Mouse (Mus musculus) forebrain, embryonic 16.5 days (tissue): ENCODE results near the gene Emb. TPM values are rescaled to one million over a fixed set of nuclear protein-coding genes. Genes with fewer than 3 reads are reported as not detected.
A peak's percentile ranks its signal among the peaks of the same experiment; 100 is the strongest.

Experiments
- ATAC-seq: fragments of 200-750 bp; cut with Nextera tagmentation; 2 replicates; pipeline ENCODE4 v1.8.0; 2017; ENCODE audit warnings: mild to moderate bottlenecking, moderate library complexity
- H3K27ac ChIP-seq: fragments of 300-500 bp; sonication (generic); 2 replicates; pipeline ENCODE4 v1.5.1; 2014; ENCODE audit warnings: low read length, control low read depth
- H3K27me3 ChIP-seq: fragments of 300-500 bp; sonication (generic); replicated peaks from 2 replicates; pipeline ENCODE4 v1.6.1; 2014; ENCODE audit warnings: low read length; ENCODE audit not compliant: control insufficient read depth, insufficient read depth
- H3K36me3 ChIP-seq: fragments of 300-500 bp; sonication (generic); 2 replicates; pipeline ENCODE4 v1.6.1; 2014; ENCODE audit not compliant: control insufficient read depth, insufficient read depth
- H3K4me1 ChIP-seq: fragments of 300-500 bp; sonication (generic); replicated peaks from 2 replicates; pipeline ENCODE4 v1.6.1; 2014; ENCODE audit warnings: low read length; ENCODE audit not compliant: control insufficient read depth, insufficient read depth
- H3K4me2 ChIP-seq: fragments of 300-500 bp; sonication (generic); 2 replicates; pipeline ENCODE4 v1.6.1; 2014; ENCODE audit warnings: mild to moderate bottlenecking, low read length, control low read depth
- H3K4me3 ChIP-seq: fragments of 300-500 bp; sonication (generic); replicated peaks from 2 replicates; pipeline ENCODE4 v1.5.1; 2014; ENCODE audit warnings: mild to moderate bottlenecking, low read length, control low read depth
- H3K9ac ChIP-seq: fragments of 300-500 bp; sonication (generic); replicated peaks from 2 replicates; pipeline ENCODE4 v1.6.1; 2014; ENCODE audit warnings: low read depth, low read length, control low read depth
- H3K9me3 ChIP-seq: fragments of 300-500 bp; sonication (generic); 2 replicates; pipeline ENCODE4 v1.6.1; 2016; ENCODE audit warnings: low read length; ENCODE audit not compliant: control insufficient read depth
- WGBS: fragments of 180-500 bp; shearing (Covaris S2); extraction: QIAGEN DNeasy Blood & Tissue Kit; methylation state at CpG from one replicate; pipeline ENCODE4 v1.1.7; 2014; 5-methylcytosine and 5-hydroxymethylcytosine counted together
- polyA plus RNA-seq: library from polyadenylated mRNA; unstranded; fragments of >200 nt; fragmentation: Nextera tagmentation; extraction: Ambion mirVana; gene quantifications from 2 replicates; pipeline ENCODE4 v1.2.1, GENCODE M21; 2015

Emb gene
- polyA plus RNA-seq, 1 experiment from 2014 or later = 7.9 TPM

- Histone ChIP-seq H3K9ac (no peak overlapping the region), H3K36me3 (no peaks in the 10 kb centered on the region), H3K4me3 (no peak overlapping the region), H3K27me3 (no peaks in the 10 kb centered on the region), H3K4me2 (no peak overlapping the region), H3K4me1 (peaks cover 5% of the 10 kb centered on the region), H3K27ac (no peak overlapping the region), H3K9me3 (no peaks in the 10 kb centered on the region)
- no peak for ATAC-seq
- WGBS = 59% methylated on average over 11 of the region's 11 CpGs
These were observed 9.3 kb downstream of the Emb start for GRCm38 (mm10) chr13:117217621-117218020.

GRCm38 (mm10) chr13:117218092-117218491 lies 9.8 kb downstream of the Emb start:
- Histone ChIP-seq H3K4me2 (no peak overlapping the region), H3K4me1 (peaks cover 5% of the 10 kb centered on the region), H3K9ac (no peak overlapping the region), H3K36me3 (no peaks in the 10 kb centered on the region), H3K4me3 (no peak overlapping the region), H3K27ac (no peak overlapping the region), H3K27me3 (no peaks in the 10 kb centered on the region), H3K9me3 (no peaks in the 10 kb centered on the region)
- WGBS = 83% methylated on average over 2 of the region's 2 CpGs
- ATAC-seq = no peak

GRCm38 (mm10) chr13:117219871-117220500 lies 11.7 kb downstream of the Emb start:
- peak; percentile 15; the same call in 1 of the 2 replicates for ATAC-seq

GRCm38 (mm10) chr13:117220501-117221321 lies 12.4 kb downstream of the Emb start, which contains the start of gene Gm17509:
Gene Gm17509, minus strand, starts transcription at chr13:117221075.
- Histone ChIP-seq H3K36me3 (no peaks in the 10 kb centered on the region), H3K4me1 (peaks cover 5% of the 10 kb centered on the region), H3K9ac (peak within 1 kb of the TSS; percentile 84), H3K4me3 (peak within 1 kb of the TSS; percentile 89), H3K9me3 (no peaks in the 10 kb centered on the region), H3K4me2 (peak within 1 kb of the TSS; percentile 91), H3K27me3 (no peaks in the 10 kb centered on the region), H3K27ac (peak within 1 kb of the TSS; percentile 61)
- WGBS = under 1% methylated on average over 67 of the region's 67 CpGs
- peak; percentile 95 for ATAC-seq

More at GRCm38 (mm10) chr13:117219871-117220500, 11.7 kb downstream of the Emb start:
- Histone ChIP-seq H3K9me3 (no peaks in the 10 kb centered on the region), H3K4me1 (peaks cover 5% of the 10 kb centered on the region), H3K4me3 (peak overlapping the region; percentile 89), H3K27ac (no peak overlapping the region), H3K27me3 (no peaks in the 10 kb centered on the region), H3K36me3 (no peaks in the 10 kb centered on the region), H3K4me2 (peak overlapping the region; percentile 91), H3K9ac (peak overlapping the region; percentile 84)
- 3% methylated on average over 16 of the region's 16 CpGs for whole genome bisulfite sequencing

- H3K9ac ChIP-seq = no peak overlapping the region
- no peaks in the 10 kb centered on the region for H3K27me3 ChIP-seq
- no peaks in the 10 kb centered on the region for H3K9me3 ChIP-seq
- 49% methylated on average over 5 of the region's 5 CpGs for WGBS
- peaks cover 5% of the 10 kb centered on the region for H3K4me1 ChIP-seq
- H3K36me3 ChIP-seq = no peaks in the 10 kb centered on the region
- no peak overlapping the region for H3K27ac ChIP-seq
- H3K4me3 ChIP-seq = no peak overlapping the region
- H3K4me2 ChIP-seq = no peak overlapping the region
- ATAC-seq = no peak
These were observed 14.8 kb downstream of the Emb start for GRCm38 (mm10) chr13:117223125-117223524.

- Histone ChIP-seq H3K4me3 (no peak overlapping the region), H3K27me3 (no peaks in the 10 kb centered on the region), H3K36me3 (no peaks in the 10 kb centered on the region), H3K9me3 (no peaks in the 10 kb centered on the region), H3K27ac (no peak overlapping the region), H3K4me2 (no peak overlapping the region), H3K4me1 (peaks cover 5% of the 10 kb centered on the region), H3K9ac (no peak overlapping the region)
- ATAC-seq = no peak
- 74% methylated on average over 2 of the region's 2 CpGs for WGBS
These were observed 16.6 kb downstream of the Emb start for GRCm38 (mm10) chr13:117224901-117225300.

GRCm38 (mm10) chr13:117225561-117225960 lies 17.2 kb downstream of the Emb start:
- Histone ChIP-seq H3K27me3 (no peaks in the 10 kb centered on the region), H3K4me1 (peaks cover 5% of the 10 kb centered on the region), H3K36me3 (no peaks in the 10 kb centered on the region), H3K4me2 (no peak overlapping the region), H3K4me3 (no peak overlapping the region), H3K27ac (no peak overlapping the region), H3K9ac (no peak overlapping the region), H3K9me3 (no peaks in the 10 kb centered on the region)
- WGBS = 82% methylated on average over 6 of the region's 6 CpGs
- no peak for ATAC-seq

- Histone ChIP-seq H3K27me3 (no peaks in the 10 kb centered on the region), H3K27ac (no peak overlapping the region), H3K4me2 (no peak overlapping the region), H3K36me3 (no peaks in the 10 kb centered on the region), H3K4me1 (peaks cover 2% of the 10 kb centered on the region; the same call in 1 of the 2 replicates), H3K9ac (no peak overlapping the region), H3K4me3 (no peak overlapping the region), H3K9me3 (no peaks in the 10 kb centered on the region)
- no peak for ATAC-seq
- WGBS = 56% methylated on average over 6 of the region's 6 CpGs
These were observed 22.2 kb downstream of the Emb start for GRCm38 (mm10) chr13:117230371-117231110.

GRCm38 (mm10) chr13:117233808-117234207 lies 25.5 kb downstream of the Emb start:
- no peaks in the 10 kb centered on the region for H3K27me3 ChIP-seq
- H3K36me3 ChIP-seq = no peaks in the 10 kb centered on the region
- 94% methylated on average over 8 of the region's 8 CpGs for WGBS
- peaks cover 3% of the 10 kb centered on the region for H3K4me1 ChIP-seq
- no peaks in the 10 kb centered on the region for H3K9me3 ChIP-seq
- no peak overlapping the region for H3K9ac ChIP-seq
- no peak for ATAC-seq
- no peak overlapping the region for H3K4me3 ChIP-seq
- H3K27ac ChIP-seq = no peak overlapping the region
- H3K4me2 ChIP-seq = no peak overlapping the region
